Mouse (Mus musculus) liver, adult (tissue): ENCODE measurements at regions not wholly inside any gene's neighbourhood (a gene's known extent, or its start where the extent isn't known, plus 50 kb on each side); places are given as distances from the start of the nearest gene placed in this dataset.

Source experiments
- GATA4 ChIP-seq: IDR thresholded peaks from 2 replicates; pipeline ENCODE4 v1.6.1; 2014; ENCODE audit warnings: mild to moderate bottlenecking, low read length; ENCODE audit not compliant: insufficient replicate concordance

- no peak for TF ChIP-seq GATA4
These were observed 268.8 kb upstream of the Kcnh7 start for GRCm38 (mm10) chr2:63452891-63453290.

- no peak for TF ChIP-seq GATA4
These were observed 268.1 kb upstream of the Kcnh7 start for GRCm38 (mm10) chr2:63452164-63452563.

- no peak for TF ChIP-seq GATA4
These were observed 250.2 kb upstream of the Kcnh7 start for GRCm38 (mm10) chr2:63434327-63434726.

GRCm38 (mm10) chr2:63405405-63405804, 221.3 kb upstream of the Kcnh7 start:
- TF ChIP-seq GATA4, result no peak
